Mouse (Mus musculus) forebrain, embryonic 10.5 days (tissue): Measurements from ENCODE around the gene Aldh1a2. TPM values are rescaled to one million over a fixed set of nuclear protein-coding genes. Genes with fewer than 3 reads are reported as not detected.

Source experiments
- DNase-seq: peaks from one replicate; pipeline ENCODE4 v3.0.0-alpha.2; 2017; ENCODE audit warnings: low spot score; ENCODE audit errors: extremely low spot score
- H3K27ac ChIP-seq: fragments of 300-500 bp; sonication (generic); 2 replicates; pipeline ENCODE4 v1.5.1; 2016; ENCODE audit warnings: mild to moderate bottlenecking
- H3K27me3 ChIP-seq: fragments of 300-500 bp; sonication (generic); 2 replicates; pipeline ENCODE4 v1.6.1; 2016; ENCODE audit warnings: mild to moderate bottlenecking; ENCODE audit not compliant: poor library complexity, severe bottlenecking
- H3K36me3 ChIP-seq: fragments of 300-500 bp; sonication (generic); replicated peaks from 2 replicates; pipeline ENCODE4 v1.6.1; 2016; ENCODE audit warnings: mild to moderate bottlenecking, moderate library complexity
- H3K4me1 ChIP-seq: fragments of 300-500 bp; sonication (generic); 2 replicates; pipeline ENCODE4 v1.6.1; 2016
- H3K4me3 ChIP-seq: fragments of 300-500 bp; sonication (generic); 2 replicates; pipeline ENCODE4 v1.5.1; 2016; ENCODE audit warnings: mild to moderate bottlenecking, moderate library complexity
- H3K9me3 ChIP-seq: fragments of 300-500 bp; sonication (generic); 2 replicates; pipeline ENCODE4 v1.6.1; 2016; ENCODE audit warnings: mild to moderate bottlenecking, moderate library complexity
- WGBS: fragments of 180-500 bp; shearing (Covaris S2); methylation state at CpG from one replicate; pipeline ENCODE4 v1.1.7; 2016; 5-methylcytosine and 5-hydroxymethylcytosine counted together
- polyA plus RNA-seq: library from polyadenylated mRNA; unstranded; fragments of >200 nt; fragmentation: Nextera tagmentation; extraction: Ambion mirVana; gene quantifications from 2 replicates; pipeline ENCODE4 v1.2.1, GENCODE M21; 2016

Gene Aldh1a2
- polyA plus RNA-seq: 0.31 and 0.32 TPM in 2 replicates

- no peaks in the 10 kb centered on the region for H3K36me3 ChIP-seq
- peaks cover 88% of the 10 kb centered on the region for H3K27me3 ChIP-seq
- H3K27ac ChIP-seq: no peak within 1 kb of the TSS
- peak within 1 kb of the TSS; percentile 50 for H3K4me3 ChIP-seq
- DNase-seq: peak; percentile 63
- 2% methylated on average over 87 of the region's 97 CpGs for WGBS
- H3K9me3 ChIP-seq: no peaks in the 10 kb centered on the region
- H3K4me1 ChIP-seq: peaks cover 24% of the 10 kb centered on the region
Observed at GRCm38 (mm10) chr9:71215248-71216035, at the start of gene Aldh1a2. Gene Aldh1a2 (plus strand): TSS chr9:71215789.

GRCm38 (mm10) chr9:71166019-71166705, 49.4 kb upstream of the Aldh1a2 start:
- Histone ChIP-seq H3K4me1 (peaks cover 31% of the 10 kb centered on the region), H3K27me3 (no peaks in the 10 kb centered on the region; the same call in 1 of the 2 replicates)
- 86% methylated on average over 5 of the region's 5 CpGs for WGBS

GRCm38 (mm10) chr9:71166871-71167465, 48.6 kb upstream of the Aldh1a2 start:
- Histone ChIP-seq H3K4me1 (peaks cover 31% of the 10 kb centered on the region), H3K36me3 (no peaks in the 10 kb centered on the region), H3K4me3 (no peak overlapping the region), H3K27me3 (no peaks in the 10 kb centered on the region; the same call in 1 of the 2 replicates), H3K27ac (0 out of 2 replicates have a peak overlapping the region, but pooled peaks have one; percentile 69), H3K9me3 (no peaks in the 10 kb centered on the region)
- no peak for DNase-seq
- 68% methylated on average over 5 of the region's 5 CpGs for WGBS

More at GRCm38 (mm10) chr9:71166019-71166705, 49.4 kb upstream of the Aldh1a2 start:
- DNase-seq: no peak
- Histone ChIP-seq H3K9me3 (no peaks in the 10 kb centered on the region), H3K36me3 (no peaks in the 10 kb centered on the region), H3K27ac (no peak overlapping the region), H3K4me3 (no peak overlapping the region)

GRCm38 (mm10) chr9:71167473-71168215, 47.9 kb upstream of the Aldh1a2 start:
- H3K27ac ChIP-seq: peak overlapping the region; percentile 69
- no peak for DNase-seq
- no peaks in the 10 kb centered on the region for H3K9me3 ChIP-seq
- no peak overlapping the region for H3K4me3 ChIP-seq
- peaks cover 31% of the 10 kb centered on the region for H3K4me1 ChIP-seq
- WGBS: 20% methylated on average over 2 of the region's 2 CpGs
- no peaks in the 10 kb centered on the region; the same call in 1 of the 2 replicates for H3K27me3 ChIP-seq
- H3K36me3 ChIP-seq: no peaks in the 10 kb centered on the region

GRCm38 (mm10) chr9:71168511-71168910, 47.1 kb upstream of the Aldh1a2 start, which contains the start of gene Aqp9:
Gene Aqp9 (minus strand): TSS chr9:71168682.
- peaks cover 27% of the 10 kb centered on the region for H3K4me1 ChIP-seq
- 57% methylated on average over 12 of the region's 12 CpGs for WGBS
- no peak within 1 kb of the TSS for H3K4me3 ChIP-seq
- H3K27me3 ChIP-seq: no peaks in the 10 kb centered on the region; the same call in 1 of the 2 replicates
- no peaks in the 10 kb centered on the region for H3K9me3 ChIP-seq
- peak within 1 kb of the TSS; percentile 69 for H3K27ac ChIP-seq
- no peaks in the 10 kb centered on the region for H3K36me3 ChIP-seq
- no peak for DNase-seq

GRCm38 (mm10) chr9:71173533-71173932, 42.1 kb upstream of the Aldh1a2 start:
- H3K9me3 ChIP-seq: no peaks in the 10 kb centered on the region
- H3K4me3 ChIP-seq: no peak overlapping the region
- H3K27me3 ChIP-seq: no peaks in the 10 kb centered on the region; the same call in 1 of the 2 replicates
- H3K4me1 ChIP-seq: peaks cover 4% of the 10 kb centered on the region
- H3K36me3 ChIP-seq: no peaks in the 10 kb centered on the region
- H3K27ac ChIP-seq: no peak overlapping the region
- WGBS: 71% methylated on average over 9 of the region's 9 CpGs
- no peak for DNase-seq

GRCm38 (mm10) chr9:71174316-71174975, 41.1 kb upstream of the Aldh1a2 start:
- no peak for DNase-seq
- 83% methylated on average over 5 of the region's 5 CpGs for WGBS
- no peak overlapping the region for H3K4me3 ChIP-seq
- H3K27ac ChIP-seq: no peak overlapping the region
- no peaks in the 10 kb centered on the region for H3K36me3 ChIP-seq
- no peaks in the 10 kb centered on the region for H3K9me3 ChIP-seq
- no peaks in the 10 kb centered on the region for H3K4me1 ChIP-seq
- no peaks in the 10 kb centered on the region; the same call in 1 of the 2 replicates for H3K27me3 ChIP-seq

- no peak for DNase-seq
- 90% methylated on average over 1 of the region's 1 CpGs for WGBS
- Histone ChIP-seq H3K9me3 (no peaks in the 10 kb centered on the region), H3K4me1 (no peaks in the 10 kb centered on the region), H3K27ac (no peak overlapping the region), H3K4me3 (no peak overlapping the region), H3K36me3 (no peaks in the 10 kb centered on the region), H3K27me3 (no peaks in the 10 kb centered on the region)
Observed at GRCm38 (mm10) chr9:71175686-71176085, 39.9 kb upstream of the Aldh1a2 start.

- no peaks in the 10 kb centered on the region for H3K9me3 ChIP-seq
- 88% methylated on average over 6 of the region's 6 CpGs for WGBS
- no peaks in the 10 kb centered on the region for H3K4me1 ChIP-seq
- H3K4me3 ChIP-seq: no peak overlapping the region
- no peaks in the 10 kb centered on the region for H3K36me3 ChIP-seq
- H3K27ac ChIP-seq: no peak overlapping the region
- DNase-seq: no peak
- no peaks in the 10 kb centered on the region for H3K27me3 ChIP-seq
Observed at GRCm38 (mm10) chr9:71179276-71179896, 36.2 kb upstream of the Aldh1a2 start.

GRCm38 (mm10) chr9:71179964-71180700, 35.5 kb upstream of the Aldh1a2 start:
- Histone ChIP-seq H3K4me1 (no peaks in the 10 kb centered on the region), H3K27me3 (no peaks in the 10 kb centered on the region), H3K9me3 (no peaks in the 10 kb centered on the region), H3K4me3 (no peak overlapping the region), H3K27ac (no peak overlapping the region), H3K36me3 (no peaks in the 10 kb centered on the region)
- WGBS: 78% methylated on average over 8 of the region's 8 CpGs
- no peak for DNase-seq

- Histone ChIP-seq H3K9me3 (no peaks in the 10 kb centered on the region), H3K36me3 (no peaks in the 10 kb centered on the region), H3K27ac (no peak overlapping the region), H3K4me3 (no peak overlapping the region), H3K27me3 (no peaks in the 10 kb centered on the region), H3K4me1 (peaks cover 4% of the 10 kb centered on the region)
- DNase-seq: no peak
Observed at GRCm38 (mm10) chr9:71185285-71185684, 30.3 kb upstream of the Aldh1a2 start.
